Mouse (Mus musculus) left cerebral cortex, postnatal 36 days (tissue): ENCODE results near the gene Rab11fip3. TPM values are rescaled to one million over a fixed set of nuclear protein-coding genes. Genes with fewer than 3 reads are reported as not detected.
"Not testable (repeated sequence)": the region's sequence is repeated elsewhere in the genome, so short reads cannot be mapped to it uniquely, and the experiment has no call there.

Source experiments
- DNase-seq, 2 experiments: peaks; one replicate each; pipeline ENCODE4 v3.0.0; 2021 to 2022; ENCODE audit warnings: low spot score in 2 of 2, mixed read lengths in 1 of 2
- intact Hi-C: fragments of 180-260 bp; cut with DNase I; formaldehyde crosslinking; loops from one replicate; pipeline ENCODE4 v1.15.1; 2025
- total RNA-seq, 2 experiments: library from RNA; stranded (reverse); gene quantifications; 2 replicates each; pipeline ENCODE4 v1.2.3; 2021

Gene Rab11fip3
- 100 to 1,000 TPM in 1 of 2 experiments, 10 to 100 TPM in 1; 98.8 to 117 TPM for total RNA-seq

- DNase-seq = peak; percentile 84 to 85
- intact Hi-C loops = no loop called here
Measured at GRCm38 (mm10) chr17:26068831-26069739, at the start of gene Rab11fip3. TSS of gene Rab11fip3 (minus strand) at chr17:26069555.

GRCm38 (mm10) chr17:26116503-26117258 is 47.3 kb upstream of the Rab11fip3 start:
- intact Hi-C loops = no loop called here
- DNase-seq = no peak

GRCm38 (mm10) chr17:26115956-26116487 is 46.7 kb upstream of the Rab11fip3 start:
- intact Hi-C loops = no loop called here
- no peak for DNase-seq

- DNase-seq = no peak
- intact Hi-C loops = no loop called here
Measured at GRCm38 (mm10) chr17:26115205-26115898, 46.0 kb upstream of the Rab11fip3 start.

GRCm38 (mm10) chr17:26114461-26114860 is 45.1 kb upstream of the Rab11fip3 start:
- intact Hi-C loops = not testable (repeated sequence)

GRCm38 (mm10) chr17:26114061-26114460 is 44.7 kb upstream of the Rab11fip3 start:
- DNase-seq = no peak
- intact Hi-C loops = no loop called here

More at GRCm38 (mm10) chr17:26114461-26114860, 45.1 kb upstream of the Rab11fip3 start:
- not testable (repeated sequence) for DNase-seq

- intact Hi-C loops = no loop called here
- DNase-seq = peak; percentile 67 to 76
Measured at GRCm38 (mm10) chr17:26113181-26113948, 44.0 kb upstream of the Rab11fip3 start, which contains the start of gene Tmem8. TSS of gene Tmem8 (plus strand) at chr17:26113299.

GRCm38 (mm10) chr17:26112751-26113150 is 43.4 kb upstream of the Rab11fip3 start:
- intact Hi-C loops = no loop called here

GRCm38 (mm10) chr17:26111722-26112121 is 42.4 kb upstream of the Rab11fip3 start:
- intact Hi-C loops = no loop called here
- no peak for DNase-seq

More at GRCm38 (mm10) chr17:26112751-26113150, 43.4 kb upstream of the Rab11fip3 start:
- DNase-seq = no peak

GRCm38 (mm10) chr17:26111024-26111423 is 41.7 kb upstream of the Rab11fip3 start:
- no peak for DNase-seq
- intact Hi-C loops = no loop called here

- DNase-seq = no peak
- intact Hi-C loops = no loop called here
Measured at GRCm38 (mm10) chr17:26110156-26110555, 40.8 kb upstream of the Rab11fip3 start.

- intact Hi-C loops = no loop called here
- no peak for DNase-seq
Measured at GRCm38 (mm10) chr17:26105619-26106018, 36.3 kb upstream of the Rab11fip3 start.

GRCm38 (mm10) chr17:26101478-26101877 is 32.1 kb upstream of the Rab11fip3 start:
- intact Hi-C loops = no loop called here
- DNase-seq = no peak

GRCm38 (mm10) chr17:26100166-26100565 is 30.8 kb upstream of the Rab11fip3 start:
- intact Hi-C loops = no loop called here
- DNase-seq = no peak

- not testable (repeated sequence) for DNase-seq
- intact Hi-C loops = loop anchor here (10.0 kb wide), 1 partner anchor 215 kb away; the partner anchor contains the start of gene Wfikkn1
Measured at GRCm38 (mm10) chr17:26099316-26099715, 30.0 kb upstream of the Rab11fip3 start.

- intact Hi-C loops = loop anchor here (10.0 kb wide), 1 partner anchor 214 kb away; the partner anchor contains the start of gene Wfikkn1
- DNase-seq = no peak
Measured at GRCm38 (mm10) chr17:26098461-26098860, 29.1 kb upstream of the Rab11fip3 start.

GRCm38 (mm10) chr17:26095121-26095740 is 25.9 kb upstream of the Rab11fip3 start, which contains the start of gene Nme4:
TSS of gene Nme4 (minus strand) at chr17:26095602.
- intact Hi-C loops = loop anchor here (10.0 kb wide), 1 partner anchor 210 kb away; the partner anchor contains the start of gene Wfikkn1
- peak; percentile 68 to 75 for DNase-seq
